Mouse (Mus musculus) G1E (cell line): Measurements from ENCODE around the gene Cep250. TPM values are rescaled to one million over a fixed set of nuclear protein-coding genes. Genes with fewer than 3 reads are reported as not detected.

Experiments
- ATAC-seq: 2 replicates; pipeline ENCODE4 v1.8.0; 2016; ENCODE audit warnings: mild to moderate bottlenecking; ENCODE audit not compliant: insufficient number of reproducible peaks, poor library complexity, low FRiP score, severe bottlenecking; ENCODE audit errors: extremely low read depth
- DNase-seq: peaks from one replicate; pipeline ENCODE4 v3.0.0; 2012; ENCODE audit warnings: low spot score
- H3K27me3 ChIP-seq: 2 replicates; pipeline ENCODE4 v1.6.1; 2012; ENCODE audit warnings: mild to moderate bottlenecking, low read length, inconsistent platforms; ENCODE audit not compliant: insufficient read depth
- H3K36me3 ChIP-seq: replicated peaks from 2 replicates; pipeline ENCODE3; 2012; ENCODE audit warnings: mild to moderate bottlenecking, inconsistent platforms
- H3K4me1 ChIP-seq: 2 replicates; pipeline ENCODE4 v1.6.1; 2012; ENCODE audit warnings: low read depth, low read length, inconsistent platforms, mixed read lengths; ENCODE audit not compliant: insufficient read depth
- H3K4me3 ChIP-seq: 2 replicates; pipeline ENCODE4 v1.5.1; 2012; ENCODE audit warnings: low read depth, mild to moderate bottlenecking, inconsistent platforms, low read length, moderate library complexity, mixed read lengths
- H3K9me3 ChIP-seq: replicated peaks from 2 replicates; pipeline ENCODE4 v1.6.1; 2012; ENCODE audit warnings: inconsistent platforms
- CTCF ChIP-seq: IDR thresholded peaks from 2 replicates; pipeline ENCODE4 v1.5.1; 2012; ENCODE audit warnings: low read depth, low read length, inconsistent platforms, mixed read lengths
- GATA1 ChIP-seq: IDR thresholded peaks from 2 replicates; pipeline ENCODE4 v1.6.1; 2012; ENCODE audit warnings: borderline replicate concordance, low read length, inconsistent platforms, mixed read lengths
- GATA2 ChIP-seq: IDR thresholded peaks from 2 replicates; pipeline ENCODE4 v1.6.1; 2012; ENCODE audit warnings: low read depth, low read length, inconsistent platforms, borderline replicate concordance
- POLR2AphosphoS5 ChIP-seq: IDR thresholded peaks from 2 replicates; pipeline ENCODE4 v1.6.1; 2012; ENCODE audit warnings: low read depth, low read length, inconsistent platforms; ENCODE audit not compliant: insufficient replicate concordance
- TAL1 ChIP-seq: conservative IDR thresholded peaks from 2 replicates; pipeline ENCODE4 v1.6.1; 2012; ENCODE audit warnings: low read depth, low read length, inconsistent platforms, mixed read lengths
- polyA plus RNA-seq: library from polyadenylated mRNA; stranded (reverse); fragments of >175 nt; gene quantifications from 2 replicates; pipeline ENCODE4 v1.2.3, GENCODE M21; 2012
- total RNA-seq, 2 experiments: library from RNA; stranded (forward) in 1 of 2; stranded (reverse) in 1 of 2; fragments of 200-1000 nt in 1 of 2; fragments of >200 nt in 1 of 2; fragmentation: Nextera tagmentation in 1 of 2; gene quantifications; 2 replicates each; pipeline ENCODE4 v1.2.3; 2014 to 2017

The Cep250 gene
- total and polyA plus RNA-seq, 3 experiments, result 12.3 to 49.2 (median 19.9) TPM

DNA sequence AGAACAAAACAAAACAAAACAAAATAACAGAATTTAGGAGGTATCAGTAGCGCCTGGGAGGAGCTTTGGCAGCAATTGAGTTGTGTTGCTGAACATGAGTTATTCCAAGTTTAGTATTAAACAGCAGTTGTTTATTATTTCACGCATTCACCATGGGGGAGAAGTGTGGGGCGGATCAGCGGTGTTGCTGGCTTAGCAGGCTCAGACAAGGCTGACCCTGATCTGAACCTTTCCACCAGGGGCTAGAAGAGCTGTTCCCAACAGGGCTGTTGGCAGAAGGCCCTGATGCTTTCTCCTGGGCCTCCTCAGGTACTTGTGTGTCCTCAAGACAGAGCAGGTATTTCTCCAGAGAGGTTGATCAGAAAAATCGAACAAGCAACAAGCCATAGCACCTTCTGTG is 3.7 kb downstream of the Cep250 start:
- Histone ChIP-seq H3K27me3 (no peaks in the 10 kb centered on the region), H3K4me1 (peaks cover 21% of the 10 kb centered on the region), H3K9me3 (no peaks in the 10 kb centered on the region), H3K4me3 (no peak overlapping the region), H3K36me3 (peaks cover 56% of the 10 kb centered on the region)
- DNase-seq (no peak), ATAC-seq (no peak)
- TF ChIP-seq CTCF (no peak), TAL1 (no peak), GATA2 (no peak), POLR2AphosphoS5 (no peak), GATA1 (no peak)

- TF ChIP-seq GATA1, result no peak
- no peak for TF ChIP-seq GATA2
- TF ChIP-seq CTCF, result no peak
- TF ChIP-seq TAL1, result no peak
- no peak for TF ChIP-seq POLR2AphosphoS5
- Histone ChIP-seq H3K9me3 (no peaks in the 10 kb centered on the region), H3K4me3 (no peak overlapping the region), H3K36me3 (peaks cover 73% of the 10 kb centered on the region), H3K27me3 (no peaks in the 10 kb centered on the region), H3K4me1 (peaks cover 16% of the 10 kb centered on the region)
- ATAC-seq (no peak), DNase-seq (no peak)
These were observed 5.6 kb downstream of the Cep250 start for GRCm38 (mm10) chr2:155961862-155962261.

- no peaks in the 10 kb centered on the region for H3K9me3 ChIP-seq
- TF ChIP-seq CTCF (no peak), TAL1 (no peak), GATA2 (no peak)
- peaks cover 8% of the 10 kb centered on the region for H3K4me1 ChIP-seq
- H3K4me3 ChIP-seq, result no peak overlapping the region
- DNase-seq (no peak), ATAC-seq (no peak)
- no peaks in the 10 kb centered on the region for H3K27me3 ChIP-seq
- peaks cover 84% of the 10 kb centered on the region for H3K36me3 ChIP-seq
These were observed 6.7 kb downstream of the Cep250 start for GRCm38 (mm10) chr2:155962991-155963390.

- no peak for TF ChIP-seq GATA2
- no peak for TF ChIP-seq TAL1
- TF ChIP-seq GATA1, result no peak
- TF ChIP-seq POLR2AphosphoS5, result no peak
- no peak for TF ChIP-seq CTCF
- no peak for DNase-seq
- Histone ChIP-seq H3K9me3 (no peaks in the 10 kb centered on the region), H3K36me3 (peaks cover 89% of the 10 kb centered on the region), H3K4me3 (no peak overlapping the region), H3K27me3 (no peaks in the 10 kb centered on the region), H3K4me1 (0 out of 2 replicates have a peak, but pooled peaks cover 2% of the 10 kb centered on the region)
- ATAC-seq, result no peak
These were observed 17.1 kb downstream of the Cep250 start for GRCm38 (mm10) chr2:155973348-155973747.

GRCm38 (mm10) chr2:155974087-155974731 is 18.0 kb downstream of the Cep250 start:
- no peak for DNase-seq
- no peak for TF ChIP-seq TAL1
- ATAC-seq, result no peak
- no peak overlapping the region for H3K4me3 ChIP-seq
- H3K27me3 ChIP-seq, result no peaks in the 10 kb centered on the region
- no peaks in the 10 kb centered on the region for H3K9me3 ChIP-seq
- peaks cover 5% of the 10 kb centered on the region for H3K4me1 ChIP-seq
- peaks cover 85% of the 10 kb centered on the region for H3K36me3 ChIP-seq

- no peaks in the 10 kb centered on the region for H3K27me3 ChIP-seq
- H3K9me3 ChIP-seq, result no peaks in the 10 kb centered on the region
- no peak overlapping the region for H3K4me3 ChIP-seq
- peak; percentile 66 for ATAC-seq
- H3K4me1 ChIP-seq, result peaks cover 10% of the 10 kb centered on the region
- peaks cover 84% of the 10 kb centered on the region for H3K36me3 ChIP-seq
- peak; percentile 18 for DNase-seq
- TF ChIP-seq POLR2AphosphoS5 (no peak), GATA1 (no peak), TAL1 (no peak), GATA2 (no peak), CTCF (no peak)
These were observed 23.2 kb downstream of the Cep250 start for GRCm38 (mm10) chr2:155979328-155979991.
